Mouse (Mus musculus) urinary bladder, postnatal 4 days (tissue): ENCODE results near the gene Gpr83.

Experiments
- DNase-seq, 2 experiments: peaks; one replicate each; pipeline ENCODE4 v3.0.0; 2021 to 2022; ENCODE audit warnings: low spot score in 2 of 2

The Gpr83 gene

DNA sequence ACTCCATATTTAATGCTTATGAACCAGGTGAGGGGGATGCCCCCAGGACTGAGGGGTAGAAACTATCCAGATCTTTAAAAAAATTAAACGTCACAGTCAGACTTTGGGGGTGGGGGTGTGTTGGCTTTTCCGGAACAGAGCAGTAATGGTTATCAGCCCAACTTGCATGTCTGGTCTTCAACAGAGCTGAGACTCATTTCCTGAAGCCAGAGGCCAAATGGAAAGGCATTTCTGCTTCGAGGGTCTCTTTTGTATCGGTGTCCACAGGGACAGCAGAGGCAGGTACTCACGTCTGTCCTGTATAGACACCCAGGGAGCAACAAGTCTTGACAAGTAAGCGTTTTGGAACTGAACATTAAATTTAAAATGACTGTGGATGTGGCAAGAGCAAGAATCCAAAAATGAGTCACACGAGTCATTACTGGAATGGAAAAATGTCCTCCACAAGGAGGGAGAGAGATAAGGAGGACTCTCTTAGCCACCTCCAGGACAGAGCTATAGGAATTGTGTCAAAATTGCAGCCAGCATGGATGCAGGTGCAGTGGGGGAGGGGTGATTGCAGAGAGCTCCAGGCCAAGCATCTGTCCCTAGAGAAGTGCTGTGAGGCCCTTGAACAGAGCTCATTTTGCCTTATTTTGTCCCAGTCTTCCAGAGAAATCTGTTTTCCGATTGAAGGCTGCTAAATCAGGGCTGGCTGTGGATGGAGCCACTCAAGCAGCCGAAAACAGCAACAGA lies 44.9 kb downstream of the Gpr83 start:
- DNase-seq: no peak

DNA sequence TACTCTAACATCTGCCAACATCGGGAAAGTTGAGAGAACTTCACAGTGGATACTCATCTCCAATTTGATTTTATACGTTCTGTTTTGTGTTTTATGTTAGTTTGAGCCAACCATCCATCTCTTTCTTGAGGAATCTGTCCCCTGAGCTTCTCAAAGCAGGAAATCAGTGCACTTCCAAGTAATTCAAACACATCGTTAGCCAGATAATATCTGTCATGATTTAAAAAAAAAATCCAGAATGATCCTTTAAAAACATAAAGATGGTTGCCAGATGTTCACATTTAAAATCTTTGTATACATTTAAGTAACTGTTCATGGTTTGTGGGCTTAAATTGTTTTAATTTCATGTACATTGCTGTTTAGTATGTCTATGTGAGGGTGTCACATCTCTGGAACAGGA lies 45.9 kb downstream of the Gpr83 start:
- DNase-seq: no peak

DNA sequence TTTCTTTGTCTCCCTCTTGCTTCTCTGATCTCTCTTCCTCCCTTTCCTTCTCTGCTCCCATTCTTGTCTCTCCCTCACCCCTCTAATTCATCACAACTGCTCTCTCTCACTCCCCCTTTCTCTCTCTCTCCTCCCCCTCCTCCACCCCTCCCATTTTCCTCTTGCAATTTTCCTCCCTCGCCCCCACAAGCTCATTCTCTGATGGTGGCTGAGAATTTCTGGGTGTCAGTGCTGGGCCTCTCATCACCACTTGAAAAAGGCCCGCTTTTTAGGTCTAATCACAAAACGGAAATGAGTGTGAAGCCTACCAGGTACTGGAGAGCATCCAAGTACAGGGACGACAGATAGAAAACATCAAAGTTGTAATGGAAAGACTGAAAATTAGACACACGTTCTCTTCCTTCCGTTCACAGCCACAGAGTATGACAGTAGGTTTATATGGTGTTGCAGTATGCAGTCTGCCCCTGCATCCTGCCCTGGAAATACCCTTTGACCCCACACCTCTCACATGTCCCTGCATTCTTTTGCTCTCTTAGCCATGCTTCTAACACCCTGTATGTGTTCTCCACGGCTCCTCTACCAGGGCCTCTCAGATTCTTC lies 47.9 kb downstream of the Gpr83 start:
- DNase-seq: no peak

GRCm38 (mm10) chr9:14909981-14910380 lies 50.0 kb downstream of the Gpr83 start:
- DNase-seq: no peak

GRCm38 (mm10) chr9:14912037-14912436 lies 52.0 kb downstream of the Gpr83 start:
- DNase-seq: no peak

GRCm38 (mm10) chr9:14917661-14918060 lies 57.7 kb downstream of the Gpr83 start:
- DNase-seq: no peak

DNA sequence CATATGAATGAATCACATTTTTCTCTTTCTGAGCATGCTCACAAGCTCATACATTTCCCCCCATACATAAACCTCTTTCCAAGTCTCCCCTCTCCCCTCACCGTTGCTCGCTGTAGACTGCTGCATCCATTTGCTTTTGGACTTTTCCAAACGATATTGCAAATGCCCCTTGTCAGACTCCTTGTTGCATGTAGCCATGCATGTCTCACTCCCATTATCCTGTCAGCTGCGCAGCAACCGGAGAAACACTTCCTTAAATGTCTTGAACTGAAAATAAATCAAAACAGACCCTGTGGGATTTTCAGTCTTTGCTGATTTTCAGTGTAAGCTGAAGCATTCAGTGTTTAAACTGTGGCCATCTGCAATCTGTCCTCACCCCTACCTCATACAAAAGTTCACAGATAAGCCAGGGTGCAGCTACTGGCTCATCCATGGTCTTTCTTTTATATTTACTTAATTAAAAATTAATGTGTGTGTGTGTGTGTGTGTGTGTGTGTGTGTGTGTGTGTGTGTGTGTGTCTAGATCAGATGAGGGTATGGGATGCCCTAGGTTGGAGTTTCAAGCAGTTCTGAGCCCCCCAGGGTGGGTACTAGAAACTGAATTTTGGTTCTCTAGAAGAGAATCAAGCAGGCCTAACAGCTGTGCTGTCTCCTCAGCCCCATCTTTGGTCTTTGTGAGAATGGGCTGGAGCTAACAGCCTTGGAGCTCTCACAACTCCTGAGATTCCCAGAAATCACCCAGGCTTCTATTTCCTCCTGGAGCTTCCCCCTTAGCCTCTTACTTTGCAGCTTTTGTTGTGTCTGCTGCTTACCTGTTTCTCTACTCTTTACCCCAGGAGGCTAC lies 59.0 kb downstream of the Gpr83 start:
- no peak for DNase-seq
